ENCODE assay signal across 8 mouse cellular contexts in genomic region chr4:132274156-132274862, GRCm38 (mm10). TPM values are rescaled to one million over a fixed set of nuclear protein-coding genes. Genes with fewer than 3 reads are reported as not detected.
DNase-seq lines count a peak whose midpoint lies in the region; ATAC-seq lines count a peak whose summit lies in the region.

Gene Taf12, plus strand, starts transcription at chr4:132274375.

- ATAC-seq in common myeloid progenitor, adult 5-6 weeks (replicated peaks; ENCODE audit: low read depth, poor library complexity, severe bottlenecking): peak; percentile 58
- ATAC-seq in megakaryocyte progenitor cell, adult 5-6 weeks (replicated peaks; ENCODE audit: poor library complexity): peak; percentile 61

- DNase-seq in ZHBTc4 (ENCODE audit: low read depth, low spot score): peak; percentile 98
- DNase-seq in gastrocnemius, adult 8-10 months (ENCODE audit: low spot score in 2 of 2): peak; percentile 85 to 89
- peak; percentile 97 for DNase-seq in induced T-regulatory cell, adult 2 months (ENCODE audit: low read depth)
- peak; percentile 80 to 93 for DNase-seq in left cerebral cortex, adult 9 months (ENCODE audit: low spot score in 2 of 2)
- DNase-seq in right cerebral cortex, postnatal 14 days: peak; percentile 89
- peak; percentile 86 to 91 for DNase-seq in urinary bladder, postnatal 36 days (ENCODE audit: low spot score in 2 of 2)

RNA-seq across cellular contexts. Expression of gene Taf12, which starts in this region (rescaled TPM):
- total RNA-seq in common myeloid progenitor, adult 5-6 weeks (2017): 30.2 and 45.8 TPM in 2 replicates
- total RNA-seq in gastrocnemius, adult 8-10 months (2022): 10 to 100 TPM; 35.4 to 47.2 (median 38.4) TPM
- total RNA-seq in megakaryocyte progenitor cell, adult 5-6 weeks (2015): 40.5 and 42.1 TPM in 2 replicates
- 34.1 and 72.2 TPM in 2 replicates for total RNA-seq in megakaryocyte progenitor cell, adult 5-6 weeks (2017)

Comparison
In these comparisons a context has a peak if more than half of its experiments do, and no peak if none do; other contexts are left out.
1. Peak in every context shown above with its lines: DNase-seq and ATAC-seq.